Mouse (Mus musculus): ENCODE measurements around the gene Vmn1r227.

Vmn1r227 gene

DNA sequence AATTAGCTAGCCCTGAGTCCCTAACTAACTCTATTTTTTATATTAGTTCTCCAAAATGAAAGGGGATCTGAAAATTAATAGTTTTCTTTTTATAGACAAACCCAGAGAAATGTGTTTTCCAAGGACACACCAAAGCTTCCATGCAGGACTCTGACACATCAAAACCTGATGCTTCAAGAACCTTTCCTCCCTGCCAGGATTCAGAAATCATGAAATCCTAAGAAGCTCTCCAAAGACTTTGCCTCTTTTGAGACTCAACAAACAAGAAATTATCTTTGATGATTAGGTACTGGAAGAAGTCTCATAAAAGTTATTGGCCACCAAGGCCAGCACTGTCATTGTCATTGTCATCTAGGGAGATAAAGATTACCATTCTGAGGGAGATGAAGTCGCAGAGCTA lies at the start of gene Vmn1r227:
Vmn1r227 (plus strand) TSS at position 301 of the 400 bp plus-strand sequence.
- no peak for ATAC-seq (ENCODE audit: low TSS enrichment)

DNA sequence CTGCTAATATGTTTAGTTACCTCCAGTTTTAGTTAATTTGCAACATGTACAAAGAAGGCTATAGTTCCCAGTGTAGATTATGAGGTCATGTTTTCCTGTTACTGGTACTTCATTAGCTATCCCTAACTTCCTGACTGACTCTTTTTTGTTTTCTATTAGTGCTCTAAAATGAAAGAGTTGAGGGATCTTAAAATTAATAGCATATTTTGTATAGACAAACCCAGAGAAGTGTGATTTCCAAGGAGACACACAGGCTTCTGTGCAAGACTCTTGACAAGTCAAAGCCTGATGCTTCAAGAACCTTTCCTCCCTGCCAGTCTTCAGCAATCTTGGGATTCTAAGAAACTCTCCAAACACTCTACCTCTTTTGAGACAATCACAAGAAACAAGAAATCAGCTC lies 47.1 kb upstream of the Vmn1r227 start, which contains the start of gene Vmn1r226:
Vmn1r226 (plus strand) TSS at position 301 of the 400 bp plus-strand sequence.
- ATAC-seq (ENCODE audit: low TSS enrichment), result no peak

DNA sequence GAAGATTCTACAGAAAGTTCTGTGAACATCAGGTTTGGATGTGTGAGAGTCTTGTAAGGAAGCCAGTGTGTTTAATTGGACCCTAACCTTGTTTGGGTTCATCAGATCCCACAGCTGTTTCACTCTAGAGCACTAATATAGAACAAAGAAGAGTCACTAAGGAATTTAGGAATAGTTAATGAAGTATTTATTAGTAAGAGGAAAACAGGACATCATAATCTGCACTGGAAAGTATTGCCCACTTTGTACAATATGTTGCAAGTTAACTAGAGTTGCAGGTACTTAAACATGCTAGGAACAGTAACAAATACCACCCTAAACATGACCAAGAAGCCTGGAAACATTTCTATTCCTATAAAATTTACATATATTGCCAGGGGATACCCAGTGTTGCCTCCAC lies 56.4 kb downstream of the Vmn1r227 start, which contains the start of gene Vmn1r228:
Vmn1r228 (minus strand) TSS at position 101 of the 400 bp plus-strand sequence.
- ATAC-seq (ENCODE audit: low TSS enrichment), result no peak
